Mouse (Mus musculus): ENCODE data around the gene A230050P20Rik. TPM values are rescaled to one million over a fixed set of nuclear protein-coding genes. Genes with fewer than 3 reads are reported as not detected.

Gene A230050P20Rik
- polyA plus RNA-seq, 1 experiment from 2014 or later: 7.6 TPM

- H3K9ac ChIP-seq (ENCODE audit: low read depth, low read length): peak overlapping the region; percentile 40; the same call in 1 of the 2 replicates
- TF ChIP-seq CTCF (IDR thresholded peaks at IDR 0.05; ENCODE audit: low read depth): no peak
- ATAC-seq (replicated peaks; ENCODE audit: low FRiP score, low read depth) (no peak), DNase-seq (ENCODE audit: low spot score) (no peak)
- peaks cover 10% of the 10 kb centered on the region; the same call in 1 of the 2 replicates for H3K36me3 ChIP-seq (ENCODE audit: insufficient read depth, low read length)
- peak overlapping the region; percentile 57 for H3K4me2 ChIP-seq (ENCODE audit: low read length)
- 34% methylated on average over 14 of the region's 14 CpGs for WGBS
- no peaks in the 10 kb centered on the region for H3K27me3 ChIP-seq (ENCODE audit: insufficient read depth, low read length)
- no peak overlapping the region; the same call in 1 of the 2 replicates for H3K27ac ChIP-seq
- no peaks in the 10 kb centered on the region for H3K9me3 ChIP-seq (replicated peaks; ENCODE audit: low read length)
- H3K4me3 ChIP-seq (replicated peaks; ENCODE audit: low read depth, low read length): peak overlapping the region; percentile 23
- H3K4me1 ChIP-seq (replicated peaks; ENCODE audit: insufficient read depth, low read length): no peaks in the 10 kb centered on the region
These were observed 8.9 kb downstream of the A230050P20Rik start for GRCm38 (mm10) chr9:20877118-20878040.

- no peaks in the 10 kb centered on the region for H3K27me3 ChIP-seq (ENCODE audit: insufficient read depth, low read length)
- H3K9me3 ChIP-seq (replicated peaks; ENCODE audit: low read length): no peaks in the 10 kb centered on the region
- H3K4me2 ChIP-seq (ENCODE audit: low read length): peak overlapping the region; percentile 57
- DNase-seq (ENCODE audit: low spot score) (peak; percentile 99), ATAC-seq (replicated peaks; ENCODE audit: low FRiP score, low read depth) (peak; percentile 97)
- no peaks in the 10 kb centered on the region for H3K4me1 ChIP-seq (replicated peaks; ENCODE audit: insufficient read depth, low read length)
- peaks cover 4% of the 10 kb centered on the region; the same call in 1 of the 2 replicates for H3K36me3 ChIP-seq (ENCODE audit: insufficient read depth, low read length)
- peak overlapping the region; percentile 78 for H3K27ac ChIP-seq
- H3K9ac ChIP-seq (ENCODE audit: low read depth, low read length): peak overlapping the region; percentile 60
- peak; percentile 84 for TF ChIP-seq CTCF (IDR thresholded peaks at IDR 0.05; ENCODE audit: low read depth)
- peak overlapping the region; percentile 27 for H3K4me3 ChIP-seq (replicated peaks; ENCODE audit: low read depth, low read length)
- WGBS: under 1% methylated on average over 69 of the region's 69 CpGs
These were observed 9.7 kb downstream of the A230050P20Rik start for GRCm38 (mm10) chr9:20878041-20878709.

- H3K4me3 ChIP-seq (replicated peaks; ENCODE audit: low read depth, low read length): peak overlapping the region; percentile 27
- peak overlapping the region; percentile 78 for H3K27ac ChIP-seq
- H3K27me3 ChIP-seq (ENCODE audit: insufficient read depth, low read length): no peaks in the 10 kb centered on the region
- peak overlapping the region; percentile 57 for H3K4me2 ChIP-seq (ENCODE audit: low read length)
- no peaks in the 10 kb centered on the region for H3K4me1 ChIP-seq (replicated peaks; ENCODE audit: insufficient read depth, low read length)
- no peak for TF ChIP-seq CTCF (IDR thresholded peaks at IDR 0.05; ENCODE audit: low read depth)
- 18% methylated on average over 10 of the region's 10 CpGs for WGBS
- DNase-seq (ENCODE audit: low spot score) (no peak), ATAC-seq (replicated peaks; ENCODE audit: low FRiP score, low read depth) (no peak)
- no peaks in the 10 kb centered on the region for H3K36me3 ChIP-seq (ENCODE audit: insufficient read depth, low read length)
- peak overlapping the region; percentile 60 for H3K9ac ChIP-seq (ENCODE audit: low read depth, low read length)
- H3K9me3 ChIP-seq (replicated peaks; ENCODE audit: low read length): no peaks in the 10 kb centered on the region
These were observed 10.2 kb downstream of the A230050P20Rik start for GRCm38 (mm10) chr9:20878710-20879065.

GRCm38 (mm10) chr9:20879097-20879792, 10.8 kb downstream of the A230050P20Rik start, which contains the start of gene Angptl6:
Gene Angptl6, minus strand, starts transcription at chr9:20879727.
- peak within 1 kb of the TSS; percentile 78 for H3K27ac ChIP-seq
- DNase-seq (ENCODE audit: low spot score) (no peak), ATAC-seq (replicated peaks; ENCODE audit: low FRiP score, low read depth) (no peak)
- WGBS: 88% methylated on average over 13 of the region's 13 CpGs
- H3K9ac ChIP-seq (ENCODE audit: low read depth, low read length): peak within 1 kb of the TSS; percentile 60
- H3K4me1 ChIP-seq (replicated peaks; ENCODE audit: insufficient read depth, low read length): no peaks in the 10 kb centered on the region
- peak within 1 kb of the TSS; percentile 27 for H3K4me3 ChIP-seq (replicated peaks; ENCODE audit: low read depth, low read length)
- no peaks in the 10 kb centered on the region for H3K9me3 ChIP-seq (replicated peaks; ENCODE audit: low read length)
- no peaks in the 10 kb centered on the region for H3K36me3 ChIP-seq (ENCODE audit: insufficient read depth, low read length)
- peak within 1 kb of the TSS; percentile 57 for H3K4me2 ChIP-seq (ENCODE audit: low read length)
- H3K27me3 ChIP-seq (ENCODE audit: insufficient read depth, low read length): no peaks in the 10 kb centered on the region
- no peak for TF ChIP-seq CTCF (IDR thresholded peaks at IDR 0.05; ENCODE audit: low read depth)

- Histone ChIP-seq H3K36me3 (ENCODE audit: insufficient read depth, low read length) (peaks cover 21% of the 10 kb centered on the region), H3K27me3 (ENCODE audit: insufficient read depth, low read length) (no peaks in the 10 kb centered on the region), H3K9me3 (replicated peaks; ENCODE audit: low read length) (no peaks in the 10 kb centered on the region), H3K4me1 (replicated peaks; ENCODE audit: insufficient read depth, low read length) (no peaks in the 10 kb centered on the region), H3K27ac (no peak overlapping the region), H3K4me3 (replicated peaks; ENCODE audit: low read depth, low read length) (no peak overlapping the region), H3K4me2 (ENCODE audit: low read length) (no peak overlapping the region), H3K9ac (ENCODE audit: low read depth, low read length) (no peak overlapping the region)
- no peak for DNase-seq (ENCODE audit: low spot score)
- no peak for ATAC-seq (replicated peaks; ENCODE audit: low FRiP score, low read depth)
- WGBS: 92% methylated on average over 2 of the region's 2 CpGs
- TF ChIP-seq CTCF (IDR thresholded peaks at IDR 0.05; ENCODE audit: low read depth): no peak
These were observed 18.1 kb downstream of the A230050P20Rik start for GRCm38 (mm10) chr9:20886563-20886962.

- ATAC-seq (replicated peaks; ENCODE audit: low FRiP score, low read depth) (no peak), DNase-seq (ENCODE audit: low spot score) (no peak)
- H3K4me2 ChIP-seq (ENCODE audit: low read length): no peak overlapping the region
- no peak overlapping the region for H3K4me3 ChIP-seq (replicated peaks; ENCODE audit: low read depth, low read length)
- WGBS: 90% methylated on average over 6 of the region's 6 CpGs
- no peaks in the 10 kb centered on the region for H3K9me3 ChIP-seq (replicated peaks; ENCODE audit: low read length)
- H3K27me3 ChIP-seq (ENCODE audit: insufficient read depth, low read length): no peaks in the 10 kb centered on the region
- H3K9ac ChIP-seq (ENCODE audit: low read depth, low read length): no peak overlapping the region
- H3K36me3 ChIP-seq (ENCODE audit: insufficient read depth, low read length): peaks cover 26% of the 10 kb centered on the region
- no peaks in the 10 kb centered on the region for H3K4me1 ChIP-seq (replicated peaks; ENCODE audit: insufficient read depth, low read length)
- H3K27ac ChIP-seq: no peak overlapping the region
- no peak for TF ChIP-seq CTCF (IDR thresholded peaks at IDR 0.05; ENCODE audit: low read depth)
These were observed 18.7 kb downstream of the A230050P20Rik start for GRCm38 (mm10) chr9:20887191-20887590.
